Mouse (Mus musculus) macrophage (primary cell): Measurements from ENCODE around the gene Umodl1. TPM values are rescaled to one million over a fixed set of nuclear protein-coding genes. Genes with fewer than 3 reads are reported as not detected.

Source experiments
- H3K27ac ChIP-seq: fragments of 350-480 bp; formaldehyde crosslinking; 2 replicates; pipeline ENCODE4 v1.9.0; 2021
- H3K36me3 ChIP-seq: fragments of 350-480 bp; formaldehyde crosslinking; 2 replicates; pipeline ENCODE4 v1.9.0; 2021; ENCODE audit errors: inconsistent target
- H3K4me3 ChIP-seq: fragments of 350-480 bp; formaldehyde crosslinking; 2 replicates; pipeline ENCODE4 v1.9.0; 2021; ENCODE audit errors: inconsistent target
- H3K79me2 ChIP-seq: fragments of 350-480 bp; formaldehyde crosslinking; 2 replicates; pipeline ENCODE4 v1.9.0; 2021; ENCODE audit errors: inconsistent target
- WGBS: methylation state at CpG from one replicate; pipeline ENCODE4 v1.1.7; 2026; ENCODE audit warnings: inconsistent platforms; ENCODE audit not compliant: missing documents; 5-methylcytosine and 5-hydroxymethylcytosine counted together
- polyA plus RNA-seq: library from polyadenylated mRNA; stranded (reverse); fragments of 250-400 nt; gene quantifications from 3 replicates; pipeline ENCODE4 v1.2.4, GENCODE M21; 2018; ENCODE audit warnings: inconsistent platforms

The Umodl1 gene
- polyA plus RNA-seq, 1 experiment from 2014 or later, result not detected

DNA sequence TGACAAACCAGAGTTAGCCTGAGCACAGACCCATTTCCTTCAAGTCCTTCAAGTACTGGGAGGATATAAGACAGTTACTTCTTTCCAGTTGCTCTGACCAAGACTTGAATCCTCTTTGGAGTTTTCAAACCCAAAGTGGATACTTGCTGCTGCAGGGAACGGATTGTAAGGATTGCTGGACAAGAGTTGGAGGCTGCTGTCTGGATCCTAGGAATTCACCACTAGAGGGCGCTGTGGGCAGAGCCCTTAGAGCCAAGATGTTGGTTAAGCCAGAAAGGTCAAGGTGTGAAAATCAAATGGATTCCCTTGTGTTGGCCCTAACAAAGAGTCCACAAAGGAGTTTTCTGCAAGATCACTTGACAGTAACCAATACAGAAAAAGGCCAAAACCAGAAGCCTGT lies 65.1 kb downstream of the Umodl1 start:
- Histone ChIP-seq H3K27ac (no peak overlapping the region), H3K79me2 (no peaks in the 10 kb centered on the region), H3K4me3 (no peak overlapping the region), H3K36me3 (no peaks in the 10 kb centered on the region)
- WGBS, result 8% methylated on average over 2 of the region's 2 CpGs

DNA sequence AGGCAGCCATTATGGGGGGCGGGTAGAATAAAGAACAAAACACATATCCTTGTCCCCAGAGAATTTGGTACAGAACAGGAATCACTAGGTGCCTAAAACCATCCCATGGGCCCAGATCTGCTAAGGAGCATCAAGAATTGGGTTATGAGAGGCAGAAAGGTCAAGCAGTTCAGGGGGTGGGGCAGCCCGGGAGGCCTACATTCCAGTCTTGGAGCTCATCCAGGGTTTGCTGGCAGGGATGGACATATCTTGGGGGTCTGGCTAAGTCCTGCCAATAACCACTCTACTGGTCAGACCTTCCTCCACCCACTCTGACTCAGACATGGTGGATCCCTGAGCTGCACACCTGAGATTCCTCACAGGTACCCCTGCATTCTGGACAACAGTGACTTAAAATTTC lies 65.6 kb downstream of the Umodl1 start:
- WGBS, result 89% methylated on average over 2 of the region's 2 CpGs
- H3K4me3 ChIP-seq, result no peak overlapping the region
- no peaks in the 10 kb centered on the region for H3K36me3 ChIP-seq
- H3K79me2 ChIP-seq, result no peaks in the 10 kb centered on the region
- H3K27ac ChIP-seq, result no peak overlapping the region

DNA sequence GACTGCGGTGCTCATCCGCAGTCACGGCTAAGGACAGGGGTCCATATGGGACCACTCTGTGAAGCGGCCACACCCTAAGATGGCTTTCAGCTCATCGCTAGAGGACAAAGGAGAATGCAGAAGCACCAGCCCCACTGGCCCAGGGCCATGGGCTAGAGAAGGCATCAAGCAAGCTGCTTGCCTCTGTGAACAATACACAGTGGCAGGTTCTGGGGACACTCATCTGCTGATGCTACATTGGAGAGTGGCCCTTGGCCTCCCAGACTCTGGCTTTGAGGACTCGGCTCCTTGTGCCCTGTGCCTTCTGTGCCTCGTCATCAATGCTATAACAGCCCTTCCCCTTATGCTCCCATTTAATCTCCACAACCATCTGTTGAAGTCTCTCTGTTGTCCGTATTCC lies 66.8 kb downstream of the Umodl1 start:
- 0 out of 2 replicates have a peak overlapping the region, but pooled peaks have one; percentile 2 for H3K27ac ChIP-seq
- no peak overlapping the region for H3K4me3 ChIP-seq
- H3K36me3 ChIP-seq, result no peaks in the 10 kb centered on the region
- WGBS, result 95% methylated on average over 8 of the region's 8 CpGs
- no peaks in the 10 kb centered on the region for H3K79me2 ChIP-seq

DNA sequence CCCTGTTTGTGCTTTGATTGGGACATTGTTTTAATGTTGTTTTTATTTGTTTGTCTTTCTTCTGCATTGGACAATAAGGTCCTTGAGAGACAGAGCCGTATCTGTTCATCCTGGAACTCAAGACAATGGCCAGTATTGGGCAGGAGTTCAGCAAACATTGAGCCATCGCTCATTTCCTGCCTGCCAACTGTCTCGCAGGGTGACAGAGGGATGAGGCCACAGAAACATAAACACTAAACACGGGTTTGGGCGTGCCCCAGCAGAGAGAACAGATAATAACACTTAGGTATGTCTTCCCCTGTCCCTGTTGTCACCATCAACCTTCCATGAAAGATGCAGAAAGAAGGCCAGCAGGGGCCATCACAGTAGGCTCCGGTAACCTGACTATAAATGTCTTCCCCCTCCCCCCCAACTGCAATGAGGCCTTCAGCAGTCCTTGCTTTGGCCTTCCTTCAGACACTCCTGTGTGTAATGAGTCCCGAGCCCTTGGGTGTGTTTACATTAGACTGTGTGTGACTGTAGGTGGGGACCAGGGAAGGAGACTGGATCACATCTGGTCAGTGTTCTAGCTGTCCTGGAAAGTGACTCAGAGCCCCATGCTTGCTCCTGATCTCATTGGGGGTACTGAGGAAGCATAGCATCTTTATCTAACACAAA lies 69.8 kb downstream of the Umodl1 start:
- Histone ChIP-seq H3K4me3 (no peak overlapping the region), H3K79me2 (no peaks in the 10 kb centered on the region), H3K27ac (no peak overlapping the region), H3K36me3 (no peaks in the 10 kb centered on the region)
- WGBS, result 59% methylated on average over 7 of the region's 7 CpGs

DNA sequence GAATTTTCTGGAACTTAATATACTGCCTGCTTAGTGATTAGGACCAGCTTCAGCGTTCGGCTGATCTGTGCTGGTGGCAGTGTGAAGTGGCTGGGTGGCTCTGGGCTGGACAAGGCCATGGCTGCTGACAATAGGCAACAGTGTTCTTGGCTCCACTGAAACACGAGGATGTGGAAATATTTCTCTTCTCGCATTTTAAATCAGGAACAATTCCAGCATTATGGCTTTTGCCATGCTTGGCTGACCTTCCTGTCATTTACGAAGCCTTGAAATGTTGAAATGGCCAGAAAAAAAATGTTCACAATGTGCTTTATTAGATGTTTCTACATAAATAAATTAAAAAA lies 70.3 kb downstream of the Umodl1 start:
- WGBS, result 85% methylated on average over 5 of the region's 5 CpGs
- Histone ChIP-seq H3K4me3 (no peak overlapping the region), H3K79me2 (no peaks in the 10 kb centered on the region), H3K36me3 (no peaks in the 10 kb centered on the region), H3K27ac (no peak overlapping the region)

DNA sequence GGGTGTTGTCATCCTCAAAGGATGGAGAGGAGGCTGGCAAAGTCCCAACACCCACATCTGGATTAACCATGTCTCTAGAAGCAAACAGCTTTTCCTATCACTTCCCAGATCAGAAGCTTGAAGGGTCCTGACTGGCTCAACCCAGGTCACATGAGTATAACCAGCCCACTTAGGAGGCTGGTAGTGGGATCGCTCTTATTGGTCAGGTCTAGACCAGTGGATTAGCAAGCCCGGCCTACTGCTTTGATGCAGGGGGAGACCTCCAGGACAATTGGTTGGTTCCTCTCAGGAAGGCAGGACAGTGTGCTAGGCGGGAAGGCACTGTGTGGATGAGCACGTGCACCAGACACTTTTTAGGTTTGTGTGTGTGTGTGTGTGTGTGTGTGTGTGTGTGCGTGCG lies 72.5 kb downstream of the Umodl1 start:
- no peak overlapping the region for H3K4me3 ChIP-seq
- H3K27ac ChIP-seq, result no peak overlapping the region
- H3K36me3 ChIP-seq, result no peaks in the 10 kb centered on the region
- WGBS, result 93% methylated on average over 6 of the region's 6 CpGs
- H3K79me2 ChIP-seq, result no peaks in the 10 kb centered on the region

DNA sequence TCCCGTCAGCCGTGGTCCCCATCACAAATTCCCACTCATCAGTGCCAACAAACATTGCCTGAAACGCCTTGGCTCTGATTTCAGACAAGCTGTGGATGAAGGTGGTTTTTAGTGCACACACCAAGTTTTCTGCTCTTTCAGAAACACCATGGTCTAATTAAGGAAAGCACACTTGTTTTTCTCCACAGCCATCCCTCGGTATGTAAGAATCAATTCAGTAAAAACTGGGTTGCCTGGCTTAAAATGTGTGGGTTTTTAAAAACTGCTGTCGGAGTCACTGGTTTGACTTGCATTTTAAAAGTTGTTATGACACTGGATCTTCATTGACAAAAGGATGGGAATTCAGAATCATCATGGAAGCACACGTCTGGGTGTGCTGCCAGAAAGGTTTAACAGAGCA lies 73.3 kb downstream of the Umodl1 start:
- Histone ChIP-seq H3K36me3 (no peaks in the 10 kb centered on the region), H3K4me3 (no peak overlapping the region), H3K27ac (no peak overlapping the region), H3K79me2 (no peaks in the 10 kb centered on the region)
- WGBS, result 88% methylated on average over 6 of the region's 6 CpGs

DNA sequence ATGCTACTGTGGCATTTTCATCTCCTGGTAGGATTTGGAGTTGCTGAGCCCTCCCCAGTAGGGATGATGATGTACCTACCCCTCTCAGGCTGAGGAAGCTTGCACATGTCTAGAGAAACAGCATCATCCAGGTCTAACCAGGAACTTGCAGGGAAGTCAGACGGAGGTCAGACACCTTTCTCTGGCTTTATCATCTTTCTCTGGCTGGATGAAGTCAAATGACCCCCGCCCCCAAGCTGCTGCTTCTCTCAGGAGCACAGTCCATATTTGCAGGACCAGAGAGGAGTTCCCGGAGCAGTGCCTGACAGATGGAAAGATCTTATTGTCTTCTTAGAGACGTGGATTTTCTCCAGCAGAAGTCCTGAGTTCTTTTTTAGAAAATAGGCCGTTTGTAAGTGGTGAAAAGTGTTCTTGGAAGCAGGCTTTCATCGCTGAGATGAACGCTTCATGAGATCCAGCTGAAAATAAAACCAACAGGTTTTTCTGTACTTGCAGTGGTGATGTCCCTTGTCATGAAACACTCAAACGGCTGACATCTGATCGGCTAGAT lies 74.5 kb downstream of the Umodl1 start:
- Histone ChIP-seq H3K79me2 (no peaks in the 10 kb centered on the region), H3K27ac (no peak overlapping the region), H3K36me3 (no peaks in the 10 kb centered on the region), H3K4me3 (no peak overlapping the region)
- WGBS, result 93% methylated on average over 8 of the region's 9 CpGs

DNA sequence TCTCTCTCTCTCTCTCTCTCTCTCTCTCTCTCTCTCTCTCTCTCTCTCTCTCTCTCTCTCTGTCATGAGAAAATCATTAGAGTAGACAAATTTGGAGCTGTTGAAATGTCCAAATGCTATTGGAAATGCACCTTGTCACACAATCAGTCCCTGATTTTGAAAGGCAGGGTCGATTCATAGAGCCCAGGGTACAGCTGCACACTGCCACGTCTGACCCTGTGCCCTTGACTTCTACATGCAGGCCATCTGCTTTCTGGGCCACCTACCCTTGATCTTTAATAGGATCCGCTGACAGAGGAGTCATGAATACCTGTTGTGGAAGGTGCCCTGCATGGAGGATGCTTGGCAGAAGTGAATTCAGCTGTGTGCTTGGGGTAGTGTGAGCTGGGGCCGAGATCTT lies 75.0 kb downstream of the Umodl1 start:
- 100% methylated on average over 4 of the region's 4 CpGs for WGBS
- Histone ChIP-seq H3K36me3 (no peaks in the 10 kb centered on the region), H3K79me2 (no peaks in the 10 kb centered on the region), H3K4me3 (no peak overlapping the region), H3K27ac (no peak overlapping the region)

DNA sequence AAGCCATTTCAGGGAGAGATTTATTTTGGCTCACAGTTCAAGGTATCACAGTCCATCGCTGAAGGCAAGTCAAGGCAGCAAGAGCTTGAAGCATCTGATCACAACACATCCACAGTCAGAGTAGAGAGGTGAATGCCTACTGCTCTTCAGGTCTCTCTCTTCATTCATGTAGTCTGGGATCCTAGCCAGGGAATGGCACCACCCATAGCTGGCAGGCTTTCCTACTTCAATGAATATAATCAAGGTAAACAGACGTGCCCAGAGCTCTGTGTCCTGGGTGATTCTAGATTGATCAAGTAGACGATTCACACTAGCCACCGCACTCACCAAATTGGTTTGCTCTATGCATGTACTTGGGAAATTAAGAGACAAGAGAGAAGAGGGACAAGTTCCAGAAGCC lies 77.9 kb downstream of the Umodl1 start:
- Histone ChIP-seq H3K36me3 (no peaks in the 10 kb centered on the region), H3K4me3 (no peak overlapping the region), H3K27ac (no peak overlapping the region), H3K79me2 (no peaks in the 10 kb centered on the region)
- WGBS, result 90% methylated on average over 4 of the region's 4 CpGs

DNA sequence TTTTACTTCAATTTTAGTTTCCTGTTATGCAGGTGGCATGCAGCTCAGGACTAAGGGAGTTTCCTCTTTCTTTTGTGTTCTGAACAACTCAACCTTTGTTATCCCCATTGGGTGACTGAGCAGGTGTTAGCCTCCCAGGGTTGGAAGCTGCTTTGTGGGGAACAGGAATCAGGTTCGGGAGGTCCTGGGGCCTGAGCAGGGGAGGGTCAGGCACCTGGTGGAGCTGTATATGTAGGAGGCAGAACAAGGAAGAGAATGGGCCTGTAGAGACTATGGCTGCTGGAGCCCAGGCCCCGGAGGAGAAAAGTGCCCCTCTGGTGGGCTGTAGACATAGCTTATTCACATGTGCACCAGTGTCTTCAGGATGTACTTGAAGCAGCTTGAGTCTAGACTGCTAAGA lies 78.8 kb downstream of the Umodl1 start:
- H3K79me2 ChIP-seq, result no peaks in the 10 kb centered on the region
- no peaks in the 10 kb centered on the region for H3K36me3 ChIP-seq
- H3K4me3 ChIP-seq, result no peak overlapping the region
- WGBS, result 70% methylated on average over 2 of the region's 2 CpGs
- H3K27ac ChIP-seq, result no peak overlapping the region

DNA sequence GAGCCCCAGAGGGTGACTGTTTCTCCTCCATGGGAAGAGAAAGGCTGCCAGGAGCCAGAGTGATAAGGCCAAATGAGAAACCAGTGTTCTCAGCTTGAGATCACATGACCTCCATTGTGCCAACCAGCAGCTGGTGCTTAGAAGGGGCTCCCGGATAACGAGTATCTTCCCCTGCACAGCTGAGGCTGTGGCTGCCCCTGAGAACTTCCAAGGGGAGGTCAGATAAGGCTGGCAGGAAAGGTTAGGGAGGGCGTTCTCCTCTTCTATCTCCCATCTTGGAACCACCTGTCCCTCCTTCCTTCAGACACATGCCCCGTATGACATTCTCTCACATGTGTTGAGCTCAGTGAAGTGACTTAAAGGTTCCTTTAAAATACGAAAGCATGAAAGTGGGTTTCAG lies 79.7 kb downstream of the Umodl1 start:
- no peaks in the 10 kb centered on the region for H3K36me3 ChIP-seq
- H3K79me2 ChIP-seq, result no peaks in the 10 kb centered on the region
- 67% methylated on average over 5 of the region's 5 CpGs for WGBS
- H3K27ac ChIP-seq, result no peak overlapping the region
- H3K4me3 ChIP-seq, result no peak overlapping the region

DNA sequence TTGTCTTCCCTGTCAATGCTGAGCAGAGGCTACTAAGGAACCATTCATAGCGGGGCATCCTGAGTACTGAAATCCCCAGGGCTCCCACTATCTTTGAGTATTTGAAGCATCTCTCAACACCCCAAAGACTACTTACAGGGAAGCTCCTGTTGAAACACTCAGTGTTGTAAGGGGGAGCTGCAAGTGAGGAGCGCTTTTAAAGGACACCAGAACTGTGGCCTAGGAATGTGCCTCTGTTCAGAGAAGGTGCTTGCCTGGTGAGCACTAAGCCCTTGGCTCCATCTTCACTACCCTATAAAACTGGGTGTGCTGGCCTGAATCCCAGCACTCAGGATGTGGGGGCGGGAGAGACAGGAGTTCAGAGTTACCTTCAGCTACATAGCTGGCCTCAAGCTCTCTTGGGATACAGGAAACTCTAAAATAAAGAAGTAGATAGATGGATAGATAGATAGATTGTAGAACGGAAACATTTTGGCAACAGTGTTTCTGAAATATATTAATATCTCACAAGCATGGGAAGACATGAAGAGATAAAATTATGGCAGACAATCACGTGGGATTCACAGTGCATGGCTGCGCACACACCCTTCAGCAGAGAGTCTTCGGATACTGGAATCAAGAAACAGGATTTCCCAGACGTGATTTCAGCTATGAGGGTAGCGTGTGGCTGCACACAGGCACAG lies 80.4 kb downstream of the Umodl1 start:
- H3K27ac ChIP-seq, result no peak overlapping the region
- H3K4me3 ChIP-seq, result no peak overlapping the region
- H3K36me3 ChIP-seq, result no peaks in the 10 kb centered on the region
- 92% methylated on average over 8 of the region's 9 CpGs for WGBS
- no peaks in the 10 kb centered on the region for H3K79me2 ChIP-seq

DNA sequence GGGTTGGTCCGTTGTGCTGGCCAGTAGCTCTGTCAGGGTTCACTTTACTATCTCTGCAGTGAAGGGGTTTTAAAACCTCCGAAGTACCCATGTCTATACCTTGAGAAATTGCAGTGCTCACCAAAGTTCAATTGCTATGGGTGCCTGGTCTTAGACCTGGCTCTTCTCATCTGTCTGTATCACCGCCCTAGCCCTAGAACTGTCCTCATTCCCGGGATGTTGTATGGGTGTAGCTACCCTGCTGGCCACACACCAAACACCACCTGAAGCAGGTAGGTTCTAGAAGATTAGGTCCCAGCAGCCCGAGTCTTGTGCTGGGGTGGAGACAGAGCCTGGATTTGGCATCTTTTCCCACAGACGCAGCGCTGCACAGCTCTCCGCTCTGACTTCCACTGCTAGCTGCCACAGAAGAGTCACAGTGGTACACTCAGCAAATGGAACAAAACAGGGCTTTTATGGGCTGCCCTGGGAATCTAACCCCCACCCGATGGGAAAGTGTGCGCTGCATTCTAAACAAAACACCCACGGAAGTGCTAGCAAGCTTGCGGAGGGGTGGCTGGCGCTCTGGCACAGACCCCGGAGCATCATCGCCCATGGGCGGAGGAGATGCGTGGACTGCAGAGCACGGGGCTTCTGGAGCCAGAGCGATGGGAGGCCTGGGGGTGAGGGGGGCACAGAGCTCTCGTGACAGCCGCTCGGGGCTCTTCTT lies 81.9 kb downstream of the Umodl1 start:
- Histone ChIP-seq H3K36me3 (no peaks in the 10 kb centered on the region), H3K27ac (no peak overlapping the region), H3K79me2 (no peaks in the 10 kb centered on the region), H3K4me3 (no peak overlapping the region)
- WGBS, result 95% methylated on average over 20 of the region's 22 CpGs

DNA sequence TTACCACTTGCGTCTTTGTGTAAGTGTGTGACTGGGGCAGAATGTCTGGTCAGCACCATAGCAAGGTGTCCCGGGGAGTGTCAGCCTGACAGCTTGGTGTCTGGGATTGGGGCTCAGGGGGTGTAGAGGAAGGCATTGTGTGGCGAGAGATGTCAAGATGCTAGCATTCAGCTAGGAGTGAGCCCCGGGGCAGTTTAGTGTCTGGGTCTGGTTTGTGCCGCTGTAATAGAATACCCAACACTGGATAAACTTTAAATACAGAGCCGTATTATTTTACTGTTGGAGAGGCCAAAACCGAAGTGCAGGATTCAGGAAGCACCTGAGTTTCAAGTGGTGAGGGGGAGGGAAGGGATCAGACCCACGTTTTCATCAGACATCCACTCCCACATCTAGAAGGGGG lies 82.9 kb downstream of the Umodl1 start:
- peak overlapping the region; percentile 99 for H3K27ac ChIP-seq
- WGBS, result 53% methylated on average over 8 of the region's 8 CpGs
- H3K4me3 ChIP-seq, result no peak overlapping the region
- H3K79me2 ChIP-seq, result no peaks in the 10 kb centered on the region
- H3K36me3 ChIP-seq, result no peaks in the 10 kb centered on the region
